Mouse (Mus musculus) stomach, postnatal 0 days (tissue): ENCODE data around the gene Mrpl20.

Experiments
- CTCF ChIP-seq: IDR thresholded peaks from 2 replicates; pipeline ENCODE4 v1.5.1; 2016; ENCODE audit warnings: antibody characterized with exemption, low read depth, mild to moderate bottlenecking, moderate library complexity
- EP300 ChIP-seq: optimal IDR thresholded peaks from 2 replicates; pipeline ENCODE3; 2016; ENCODE audit warnings: antibody characterized with exemption

- TF ChIP-seq CTCF (no peak), EP300 (no peak)
These were observed 53.4 kb downstream of the Mrpl20 start for GRCm38 (mm10) chr4:155856071-155856470.
